Mouse (Mus musculus): Measurements from ENCODE around the gene Slc6a16. TPM values are rescaled to one million over a fixed set of nuclear protein-coding genes. Genes with fewer than 3 reads are reported as not detected.

The Slc6a16 gene
- polyA plus RNA-seq, 1 experiment from 2014 or later: 0.27 TPM

DNA sequence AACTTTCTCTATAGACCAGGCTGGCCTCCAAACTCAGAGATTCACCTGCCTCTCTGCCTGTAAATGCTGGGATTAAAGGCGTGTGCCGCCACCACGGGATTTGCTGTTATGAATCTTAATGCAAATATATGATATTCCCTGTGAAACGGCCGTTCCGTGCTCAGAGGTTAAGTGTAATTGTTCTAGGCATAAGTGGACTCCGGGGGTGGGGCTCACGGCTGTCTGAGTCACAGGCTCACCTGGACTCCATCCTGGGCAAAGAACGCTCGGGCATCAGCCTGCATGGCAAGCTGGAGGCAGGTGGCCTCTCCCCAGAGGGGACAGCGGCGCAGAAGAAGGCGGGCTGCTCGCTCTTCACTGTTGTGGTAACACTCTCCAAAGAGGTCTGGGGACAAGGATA lies 75.7 kb downstream of the Slc6a16 start:
- 85% methylated on average over 14 of the region's 14 CpGs for WGBS
- ATAC-seq (ENCODE audit: extremely low read depth, insufficient number of reproducible peaks, low FRiP score, low TSS enrichment): no peak

GRCm38 (mm10) chr7:45322245-45322644 lies 81.4 kb downstream of the Slc6a16 start:
- Histone ChIP-seq H3K27ac (replicated peaks) (no peak overlapping the region), H3K4me3 (no peak overlapping the region), H3K9me3 (peaks cover 3% of the 10 kb centered on the region; the same call in 1 of the 2 replicates), H3K27me3 (replicated peaks) (no peaks in the 10 kb centered on the region), H3K9ac (no peak overlapping the region), H3K4me1 (no peaks in the 10 kb centered on the region), H3K36me3 (peaks cover 88% of the 10 kb centered on the region), H3K4me2 (no peak overlapping the region)
- 80% methylated on average over 4 of the region's 4 CpGs for WGBS
- ATAC-seq (ENCODE audit: extremely low read depth, insufficient number of reproducible peaks, low FRiP score, low TSS enrichment): no peak

More for the DNA sequence above, 75.7 kb downstream of the Slc6a16 start:
- Histone ChIP-seq H3K27me3 (replicated peaks) (no peaks in the 10 kb centered on the region), H3K4me3 (no peak overlapping the region), H3K9me3 (no peaks in the 10 kb centered on the region), H3K9ac (no peak overlapping the region), H3K4me2 (no peak overlapping the region), H3K27ac (replicated peaks) (no peak overlapping the region), H3K36me3 (peaks cover 62% of the 10 kb centered on the region), H3K4me1 (peaks cover 21% of the 10 kb centered on the region)

Other genes starting within 250 kb of the Slc6a16 start
- 63.6 and 68.1 TPM in 2 replicates for gene Irf3, start 243.4 kb upstream of the Slc6a16 start, polyA plus RNA-seq (2015; fragmentation: Nextera tagmentation; extraction: Ambion mirVana)
- gene Bcl2l12, start 242.4 kb upstream of the Slc6a16 start, polyA plus RNA-seq (2015; fragmentation: Nextera tagmentation; extraction: Ambion mirVana): 36.0 and 36.3 TPM in 2 replicates
- 27.0 and 27.1 TPM in 2 replicates for gene Scaf1, start 224.7 kb upstream of the Slc6a16 start, polyA plus RNA-seq (2015; fragmentation: Nextera tagmentation; extraction: Ambion mirVana)
- gene Rras, start 223.1 kb upstream of the Slc6a16 start, polyA plus RNA-seq (2015; fragmentation: Nextera tagmentation; extraction: Ambion mirVana): 71.6 and 82.6 TPM in 2 replicates
- 6.8 and 7.1 TPM in 2 replicates for gene Prr12, start 188.2 kb upstream of the Slc6a16 start, polyA plus RNA-seq (2015; fragmentation: Nextera tagmentation; extraction: Ambion mirVana)
- gene Nosip, start 178.7 kb upstream of the Slc6a16 start, polyA plus RNA-seq (2015; fragmentation: Nextera tagmentation; extraction: Ambion mirVana): 46.6 and 49.6 TPM in 2 replicates
- gene Prrg2, start 178.4 kb upstream of the Slc6a16 start, polyA plus RNA-seq (2015; fragmentation: Nextera tagmentation; extraction: Ambion mirVana): 12.5 and 13.6 TPM in 2 replicates
- gene Rcn3, start 148.9 kb upstream of the Slc6a16 start, polyA plus RNA-seq (2015; fragmentation: Nextera tagmentation; extraction: Ambion mirVana): 271 and 277 TPM in 2 replicates
- 38.0 and 38.1 TPM in 2 replicates for gene Fcgrt, start 137.2 kb upstream of the Slc6a16 start, polyA plus RNA-seq (2015; fragmentation: Nextera tagmentation; extraction: Ambion mirVana)
- 982 and 1,095 TPM in 2 replicates for gene Rps11, start 116.6 kb upstream of the Slc6a16 start, polyA plus RNA-seq (2015; fragmentation: Nextera tagmentation; extraction: Ambion mirVana)
- 688 and 785 TPM in 2 replicates for gene Rpl13a, start 112.3 kb upstream of the Slc6a16 start, polyA plus RNA-seq (2015; fragmentation: Nextera tagmentation; extraction: Ambion mirVana)
- 0.17 TPM in 1 of 2 replicates, not detected in the other for gene Gm45713, start 104.9 kb upstream of the Slc6a16 start, polyA plus RNA-seq (2015; fragmentation: Nextera tagmentation; extraction: Ambion mirVana)
- gene Flt3l, start 104.7 kb upstream of the Slc6a16 start, polyA plus RNA-seq (2015; fragmentation: Nextera tagmentation; extraction: Ambion mirVana): 0.88 and 1.0 TPM in 2 replicates
- gene Pih1d1, start 86.8 kb upstream of the Slc6a16 start, polyA plus RNA-seq (2015; fragmentation: Nextera tagmentation; extraction: Ambion mirVana): 82.2 and 89.3 TPM in 2 replicates
- gene Aldh16a1, start 86.5 kb upstream of the Slc6a16 start, polyA plus RNA-seq (2015; fragmentation: Nextera tagmentation; extraction: Ambion mirVana): 31.8 and 33.4 TPM in 2 replicates
- 2.9 and 3.6 TPM in 2 replicates for gene Slc17a7, start 77.1 kb upstream of the Slc6a16 start, polyA plus RNA-seq (2015; fragmentation: Nextera tagmentation; extraction: Ambion mirVana)
- gene Gfy, start 61.5 kb upstream of the Slc6a16 start, polyA plus RNA-seq (2015; fragmentation: Nextera tagmentation; extraction: Ambion mirVana): not detected in 2 replicates
- not detected in 2 replicates for gene Pth2, start 60.1 kb upstream of the Slc6a16 start, polyA plus RNA-seq (2015; fragmentation: Nextera tagmentation; extraction: Ambion mirVana)
- gene Ccdc155, start 36.2 kb upstream of the Slc6a16 start, polyA plus RNA-seq (2015; fragmentation: Nextera tagmentation; extraction: Ambion mirVana): 0.51 and 0.74 TPM in 2 replicates
- 1.5 and 1.7 TPM in 2 replicates for gene Dkkl1, start 28.9 kb upstream of the Slc6a16 start, polyA plus RNA-seq (2015; fragmentation: Nextera tagmentation; extraction: Ambion mirVana)
- gene Tead2, start 25.3 kb upstream of the Slc6a16 start, polyA plus RNA-seq (2015; fragmentation: Nextera tagmentation; extraction: Ambion mirVana): 127 and 139 TPM in 2 replicates
- gene Cd37, start 2.0 kb upstream of the Slc6a16 start, polyA plus RNA-seq (2015; fragmentation: Nextera tagmentation; extraction: Ambion mirVana): 1.7 and 2.4 TPM in 2 replicates
- not detected in 2 replicates for gene Slc6a21, start 36.4 kb downstream of the Slc6a16 start, polyA plus RNA-seq (2015; fragmentation: Nextera tagmentation; extraction: Ambion mirVana)
- 12.7 and 13.5 TPM in 2 replicates for gene Trpm4, start 92.7 kb downstream of the Slc6a16 start, polyA plus RNA-seq (2015; fragmentation: Nextera tagmentation; extraction: Ambion mirVana)
- gene Hrc, start 94.2 kb downstream of the Slc6a16 start, polyA plus RNA-seq (2015; fragmentation: Nextera tagmentation; extraction: Ambion mirVana): 24.2 and 27.7 TPM in 2 replicates
- 2.3 and 2.9 TPM in 2 replicates for gene Ppfia3, start 125.9 kb downstream of the Slc6a16 start, polyA plus RNA-seq (2015; fragmentation: Nextera tagmentation; extraction: Ambion mirVana)
- gene Lin7b, start 129.5 kb downstream of the Slc6a16 start, polyA plus RNA-seq (2015; fragmentation: Nextera tagmentation; extraction: Ambion mirVana): 1.0 and 1.2 TPM in 2 replicates
- gene Snrnp70, start 154.7 kb downstream of the Slc6a16 start, polyA plus RNA-seq (2015; fragmentation: Nextera tagmentation; extraction: Ambion mirVana): 136 and 140 TPM in 2 replicates
- 0.32 and 0.50 TPM in 2 replicates for gene Kcna7, start 164.6 kb downstream of the Slc6a16 start, polyA plus RNA-seq (2015; fragmentation: Nextera tagmentation; extraction: Ambion mirVana)
- 1.6 and 1.8 TPM in 2 replicates for gene Ntf5, start 172.6 kb downstream of the Slc6a16 start, polyA plus RNA-seq (2015; fragmentation: Nextera tagmentation; extraction: Ambion mirVana)
- gene Lhb, start 179.7 kb downstream of the Slc6a16 start, polyA plus RNA-seq (2015; fragmentation: Nextera tagmentation; extraction: Ambion mirVana): not detected in 2 replicates
- 91.8 and 95.3 TPM in 2 replicates for gene Gys1, start 193.8 kb downstream of the Slc6a16 start, polyA plus RNA-seq (2015; fragmentation: Nextera tagmentation; extraction: Ambion mirVana)
- gene Ruvbl2, start 197.0 kb downstream of the Slc6a16 start, polyA plus RNA-seq (2015; fragmentation: Nextera tagmentation; extraction: Ambion mirVana): 80.6 and 85.6 TPM in 2 replicates
- 5,089 and 5,516 TPM in 2 replicates for gene Ftl1, start 218.8 kb downstream of the Slc6a16 start, polyA plus RNA-seq (2015; fragmentation: Nextera tagmentation; extraction: Ambion mirVana)
- 124 and 139 TPM in 2 replicates for gene Bax, start 225.8 kb downstream of the Slc6a16 start, polyA plus RNA-seq (2015; fragmentation: Nextera tagmentation; extraction: Ambion mirVana)
- gene Tulp2, start 240.8 kb downstream of the Slc6a16 start, polyA plus RNA-seq (2015; fragmentation: Nextera tagmentation; extraction: Ambion mirVana): 0.74 and 1.0 TPM in 2 replicates
- not detected in 2 replicates for gene Gm45808, start 245.7 kb downstream of the Slc6a16 start, polyA plus RNA-seq (2015; fragmentation: Nextera tagmentation; extraction: Ambion mirVana)
- 3.9 TPM in 2 replicates for gene Dhdh, start 247.7 kb downstream of the Slc6a16 start, polyA plus RNA-seq (2015; fragmentation: Nextera tagmentation; extraction: Ambion mirVana)

All from heart, embryonic 13.5 days (tissue).